Mouse (Mus musculus) kidney, adult 9 months (tissue): ENCODE results near the gene Plin4.
"Not testable (repeated sequence)": the region's sequence is repeated elsewhere in the genome, so short reads cannot be mapped to it uniquely, and the experiment has no call there.

ENCODE experiments used
- DNase-seq: peaks from one replicate; pipeline ENCODE4 v3.0.0; 2022

Gene Plin4

DNA sequence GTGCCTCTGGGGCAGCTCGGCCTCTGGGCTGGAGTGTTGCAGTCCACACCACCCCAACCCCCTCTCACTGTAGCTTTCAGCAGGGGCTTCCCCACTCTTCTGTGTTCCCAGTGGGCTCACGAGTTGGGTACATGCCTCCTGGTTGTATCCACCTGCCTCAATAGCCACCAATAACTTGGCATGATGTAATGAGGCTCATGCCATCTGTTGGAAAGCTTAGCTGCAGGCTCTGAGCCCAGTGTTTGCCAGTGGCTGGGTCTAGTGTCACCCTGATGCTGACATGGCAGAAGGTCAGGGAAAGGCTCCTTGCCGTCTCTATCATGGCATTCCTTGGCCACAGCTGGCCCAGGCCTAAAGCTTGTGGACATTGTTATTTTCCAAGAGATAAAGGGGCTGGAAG is 8.8 kb downstream of the Plin4 start:
- DNase-seq: no peak

DNA sequence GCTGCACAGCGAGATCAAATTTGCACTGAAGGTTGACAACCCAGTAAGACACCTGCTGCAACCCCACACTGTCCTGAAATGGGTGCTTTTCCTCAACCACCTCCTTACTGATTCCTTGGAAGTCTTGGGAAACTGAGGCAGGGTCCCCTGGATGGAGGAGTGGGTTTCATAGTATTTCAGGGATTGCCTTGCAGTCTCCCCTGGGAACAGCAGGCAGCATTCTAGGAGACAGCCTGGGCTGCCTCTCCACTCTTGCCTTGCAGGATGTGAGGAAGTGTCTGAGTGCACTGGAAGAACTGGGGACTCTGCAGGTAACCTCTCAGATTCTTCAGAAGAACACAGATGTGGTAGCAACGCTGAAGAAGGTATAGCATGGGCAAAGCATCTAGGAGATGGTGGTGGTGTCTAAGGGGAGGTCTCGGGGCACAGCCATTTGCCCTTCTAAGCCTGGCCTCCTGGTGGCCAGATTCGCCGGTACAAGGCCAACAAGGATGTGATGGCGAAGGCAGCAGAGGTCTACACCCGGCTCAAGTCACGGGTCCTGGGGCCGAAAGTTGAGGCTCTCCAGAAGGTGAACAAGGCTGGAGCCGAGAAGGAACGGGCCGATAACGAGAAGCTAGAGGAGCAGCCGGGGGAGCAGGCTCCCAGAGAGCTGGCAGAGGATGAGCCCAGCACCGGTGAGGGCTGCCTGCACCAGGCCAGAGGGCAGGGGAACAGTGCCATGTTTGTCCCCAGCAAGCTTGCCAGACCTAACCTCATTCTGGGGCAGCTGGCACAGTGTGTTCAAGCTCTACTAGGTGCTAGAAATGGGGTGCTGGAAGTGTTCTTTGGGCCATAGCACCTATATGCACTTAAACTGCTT is 10.7 kb downstream of the Plin4 start:
- no peak for DNase-seq

DNA sequence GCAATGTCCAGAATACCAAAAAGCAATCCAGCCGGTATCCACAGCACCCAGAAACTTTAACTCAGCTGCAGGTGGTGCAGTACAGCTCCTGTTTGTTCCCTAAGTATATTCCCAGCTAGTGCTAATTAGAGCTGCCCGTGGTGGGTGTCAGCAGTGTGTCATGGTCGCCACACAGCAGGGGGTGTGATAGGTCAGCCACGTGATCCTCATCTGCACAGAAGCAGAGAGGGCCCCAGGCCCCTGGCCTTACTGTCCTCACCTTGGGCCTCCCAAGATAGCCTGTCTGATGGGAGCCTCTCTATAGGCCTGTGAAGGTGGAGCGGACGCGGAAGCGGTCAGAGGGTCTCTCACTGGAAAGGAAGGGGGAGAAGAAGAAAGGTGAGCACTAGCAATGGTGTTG is 11.4 kb downstream of the Plin4 start:
- no peak for DNase-seq

DNA sequence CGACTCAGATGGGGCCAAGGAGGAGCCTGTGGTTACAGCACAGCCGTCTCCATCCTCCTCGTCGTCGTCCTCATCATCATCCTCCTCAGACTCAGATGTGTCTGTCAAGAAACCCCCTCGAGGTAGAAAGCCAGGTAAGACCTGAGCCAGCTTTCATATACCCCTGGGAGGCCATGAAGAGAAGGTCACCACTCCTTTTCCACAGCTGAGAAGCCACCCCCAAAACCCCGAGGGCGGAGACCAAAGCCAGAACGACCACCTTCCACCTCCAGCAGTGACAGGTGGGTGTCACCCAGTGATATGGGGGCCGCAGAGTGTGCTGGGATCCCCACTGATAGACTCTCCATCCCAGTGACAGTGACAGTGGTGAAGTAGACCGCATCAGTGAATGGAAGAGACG is 12.7 kb downstream of the Plin4 start:
- DNase-seq: no peak

- DNase-seq: no peak
Observed at GRCm38 (mm10) chr17:56092794-56093193, 16.8 kb downstream of the Plin4 start.

DNA sequence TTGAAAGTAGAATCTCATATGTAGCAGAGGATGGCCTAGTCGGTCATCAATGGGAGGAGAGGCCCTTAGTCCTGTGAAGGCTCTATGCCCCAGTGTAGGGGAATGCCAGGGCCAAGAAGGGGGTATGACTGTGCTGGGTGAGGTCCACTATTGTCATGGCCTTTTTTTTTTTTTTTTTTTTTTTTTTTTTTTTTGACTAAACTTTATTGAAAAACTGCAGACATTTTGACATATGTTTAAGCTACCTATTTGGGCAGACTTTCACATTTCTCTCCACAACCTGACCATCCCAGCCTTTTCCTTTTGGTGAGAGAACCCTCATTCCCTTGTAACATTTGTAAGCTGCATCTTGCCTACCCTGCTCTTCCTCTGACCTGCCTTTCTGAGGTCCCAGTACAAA is 17.3 kb downstream of the Plin4 start:
- no peak for DNase-seq

DNA sequence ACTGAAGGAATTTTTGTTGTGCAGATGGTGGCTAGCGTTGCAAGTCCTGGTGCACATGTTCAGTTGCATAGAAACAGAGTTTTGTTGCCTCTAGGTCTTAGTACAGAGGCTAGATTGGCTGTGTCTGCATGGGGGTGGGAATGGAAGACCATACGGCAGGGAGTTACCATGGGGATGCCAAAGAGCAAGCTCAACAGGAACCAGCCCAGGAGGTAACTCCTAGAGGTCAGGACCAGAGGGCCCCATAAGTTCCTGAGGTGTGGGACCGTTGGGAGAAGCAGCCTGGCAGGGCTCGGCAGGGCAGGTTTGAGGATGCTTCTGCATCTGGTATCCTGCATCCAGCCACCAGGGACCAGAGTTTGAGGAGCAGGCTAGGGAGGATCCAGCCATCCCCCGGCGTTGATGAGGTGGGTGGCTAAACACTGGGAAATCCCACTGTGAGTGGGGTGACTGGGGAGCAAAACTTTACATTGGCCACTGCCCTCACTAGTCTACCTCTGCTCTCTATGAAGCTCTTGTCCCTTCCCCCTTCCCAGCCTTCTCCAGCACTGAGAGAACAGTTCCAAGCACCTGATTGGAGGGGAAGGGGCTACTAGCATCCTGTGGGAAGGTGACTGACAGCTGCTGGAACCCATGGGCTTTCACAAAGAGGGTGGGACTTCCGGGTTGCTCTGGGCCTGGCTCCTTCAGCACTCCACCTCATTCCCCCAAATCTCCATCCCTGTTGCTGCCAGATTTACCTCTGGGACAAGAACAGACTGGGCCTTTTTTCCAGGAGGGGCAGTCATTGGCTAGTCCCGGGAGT is 28.6 kb downstream of the Plin4 start:
- peak; percentile 30 for DNase-seq

GRCm38 (mm10) chr17:56079921-56080320 is 29.7 kb downstream of the Plin4 start:
- DNase-seq: peak; percentile 45

DNA sequence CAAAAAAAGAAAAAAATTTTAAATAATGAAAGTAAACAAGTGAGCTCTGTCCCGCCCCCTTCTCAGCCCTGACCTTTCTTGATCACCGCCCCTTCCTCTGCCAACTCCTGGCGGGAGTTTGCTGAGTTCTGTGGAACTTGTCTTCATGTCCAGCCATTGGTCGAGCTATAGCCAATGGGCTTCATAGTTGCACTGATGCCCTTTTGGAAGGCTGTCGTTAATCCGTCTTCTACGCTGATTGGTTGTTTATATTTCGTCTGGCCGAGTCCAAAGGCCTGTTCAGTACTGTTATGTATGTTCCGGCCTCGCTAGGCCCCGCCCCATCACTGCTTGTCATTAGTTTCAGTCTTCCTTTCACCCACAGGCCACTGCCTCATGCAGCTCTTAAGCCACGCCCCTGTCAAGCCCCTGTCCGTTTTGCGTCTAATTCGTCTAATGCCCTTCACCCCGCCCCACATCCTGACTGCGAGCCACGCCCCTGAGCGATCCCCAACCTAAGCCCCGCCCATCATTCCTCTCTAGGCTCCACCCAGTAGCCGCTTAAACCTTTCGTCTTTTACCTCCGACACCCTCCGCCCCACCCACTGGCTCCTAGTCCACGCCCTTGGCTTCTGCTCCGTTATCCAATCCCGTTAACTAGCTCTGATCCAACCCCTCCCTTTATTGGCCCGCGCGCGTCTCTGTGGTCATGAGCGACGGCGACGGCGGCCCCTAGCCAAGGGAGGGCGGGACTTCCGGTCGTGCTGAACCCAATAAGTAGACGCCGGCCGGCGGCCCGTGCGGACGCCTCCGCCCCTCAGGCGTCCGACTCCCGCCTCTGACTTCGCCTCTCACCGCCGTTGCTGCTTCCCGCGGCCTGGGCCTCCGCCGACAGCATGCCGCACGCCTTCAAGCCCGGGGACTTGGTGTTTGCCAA is 30.5 kb downstream of the Plin4 start, which contains the start of gene Hdgfl2:
Gene Hdgfl2, plus strand, starts transcription at position 755 of the 916 bp plus-strand sequence.
- peak; percentile 100 for DNase-seq

GRCm38 (mm10) chr17:56078361-56078760 is 31.2 kb downstream of the Plin4 start:
- DNase-seq: peak; percentile 53

GRCm38 (mm10) chr17:56077523-56077922 is 32.1 kb downstream of the Plin4 start:
- DNase-seq: no peak

- peak; percentile 98 for DNase-seq
Observed at GRCm38 (mm10) chr17:56074827-56075208, 34.8 kb downstream of the Plin4 start, which contains the start of gene Ubxn6. TSS of gene Ubxn6 (minus strand) at chr17:56075028.

DNA sequence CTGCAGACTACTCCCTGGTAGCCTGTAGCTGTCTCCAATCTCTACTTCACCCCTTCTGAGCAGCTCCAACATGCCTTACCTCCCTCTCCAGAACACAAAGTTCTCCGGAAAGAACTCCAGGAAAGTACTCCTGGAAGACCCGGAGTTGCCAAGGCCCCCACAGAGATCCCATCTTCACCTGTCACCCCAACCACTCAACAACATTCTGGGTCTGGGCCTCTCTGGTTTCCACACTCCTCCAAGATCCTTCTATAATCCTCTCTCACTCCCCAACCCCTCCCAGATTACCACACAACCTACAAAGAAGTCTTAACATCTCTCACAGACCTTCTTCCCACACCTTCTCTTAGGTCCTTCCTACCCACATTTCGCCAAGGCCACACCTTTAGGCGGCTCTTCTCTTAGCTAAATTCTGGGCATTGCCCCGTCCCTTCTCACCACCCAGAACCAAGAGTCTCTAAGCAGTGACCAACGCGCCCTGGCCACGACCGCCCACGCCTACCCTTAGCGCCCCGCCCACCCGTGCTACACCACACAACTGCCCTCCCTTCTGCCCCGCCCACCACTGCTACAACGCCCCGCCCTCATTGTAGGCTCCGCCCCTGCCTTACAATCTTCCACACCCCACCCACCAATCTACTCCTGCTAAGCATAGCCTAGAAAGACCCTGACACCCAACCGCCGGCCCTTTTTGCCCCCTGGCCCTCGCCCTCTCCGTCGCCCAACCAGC is 35.3 kb downstream of the Plin4 start:
- peak; percentile 90 for DNase-seq

DNA sequence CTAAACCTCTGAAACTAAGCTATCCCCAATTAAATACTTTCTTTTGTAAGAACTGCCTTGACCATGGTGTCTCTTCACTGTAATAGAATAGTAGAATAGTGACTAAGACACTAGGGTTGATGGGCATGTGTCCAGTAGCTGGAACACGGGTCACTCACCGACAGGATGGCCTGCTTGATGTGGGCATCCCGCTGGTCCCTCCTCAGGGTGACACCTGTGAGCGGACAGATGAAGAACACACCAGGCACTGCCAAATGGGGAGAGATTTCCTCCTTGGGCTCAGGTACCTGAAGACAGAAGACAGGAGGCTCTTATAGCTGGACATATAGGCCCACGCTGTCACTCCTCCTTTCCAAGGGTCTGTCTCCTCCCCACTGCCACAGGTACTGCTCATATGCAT is 37.4 kb downstream of the Plin4 start:
- no peak for DNase-seq

DNA sequence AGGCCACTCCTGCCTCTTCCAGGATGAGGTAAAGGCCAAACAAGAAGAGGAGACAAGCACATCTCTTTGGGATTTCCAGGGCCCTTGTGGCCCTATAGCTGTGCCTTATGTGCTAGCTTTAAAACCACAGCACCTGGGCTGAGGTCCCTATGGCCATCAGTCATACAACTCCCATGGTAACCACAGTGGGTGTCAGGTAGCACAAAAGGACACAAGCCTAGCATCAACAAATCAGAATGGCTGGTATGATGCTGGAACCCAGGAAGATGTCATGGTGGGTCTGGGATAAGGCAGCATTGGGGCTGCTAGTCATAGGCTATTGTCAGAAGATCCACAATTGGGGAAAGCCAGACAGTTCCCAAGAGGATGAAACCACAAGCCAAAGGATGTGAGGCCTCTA is 38.5 kb downstream of the Plin4 start:
- DNase-seq: no peak

GRCm38 (mm10) chr17:56069066-56069465 is 40.5 kb downstream of the Plin4 start:
- no peak for DNase-seq

DNA sequence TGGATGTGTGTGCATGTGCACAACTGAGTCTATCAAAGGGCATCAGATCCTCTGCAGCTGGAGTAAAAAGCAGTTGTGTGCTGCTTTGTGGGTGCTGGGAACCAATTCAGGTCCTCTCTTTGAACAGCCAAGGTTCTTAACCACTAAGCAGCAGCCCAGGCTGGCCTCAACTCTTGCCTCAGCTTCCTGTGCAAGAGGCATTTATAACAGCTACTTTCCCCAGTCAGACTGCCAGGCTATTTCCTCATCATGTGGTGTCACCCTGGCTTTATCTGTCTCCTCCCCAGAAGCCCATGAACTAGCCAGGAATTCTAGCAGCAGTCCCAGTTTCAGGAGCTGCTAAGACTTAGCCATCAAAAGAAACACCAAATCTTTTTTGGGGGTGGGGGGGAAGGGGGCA is 43.2 kb downstream of the Plin4 start:
- DNase-seq: no peak

GRCm38 (mm10) chr17:56065715-56066114 is 43.9 kb downstream of the Plin4 start:
- DNase-seq: not testable (repeated sequence)

DNA sequence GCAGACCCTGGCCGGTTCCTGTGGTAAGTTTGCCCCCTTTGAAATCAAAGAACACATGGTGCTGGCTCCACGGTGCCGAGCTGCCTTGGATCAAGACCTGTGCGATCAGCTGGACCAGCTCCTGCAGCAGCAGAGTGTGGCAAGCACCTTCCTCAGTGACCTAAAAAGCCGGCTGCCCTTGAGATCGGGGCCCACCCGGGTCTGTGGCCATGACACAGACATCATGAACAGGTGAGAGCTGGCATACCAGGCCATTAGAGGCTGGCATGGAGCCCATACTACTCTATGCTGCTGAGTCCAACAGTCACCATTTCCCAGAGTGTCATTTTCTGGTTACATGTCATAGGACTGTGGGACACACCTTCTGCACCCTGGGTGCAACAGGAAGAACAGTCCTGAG is 47.5 kb downstream of the Plin4 start:
- DNase-seq: no peak

DNA sequence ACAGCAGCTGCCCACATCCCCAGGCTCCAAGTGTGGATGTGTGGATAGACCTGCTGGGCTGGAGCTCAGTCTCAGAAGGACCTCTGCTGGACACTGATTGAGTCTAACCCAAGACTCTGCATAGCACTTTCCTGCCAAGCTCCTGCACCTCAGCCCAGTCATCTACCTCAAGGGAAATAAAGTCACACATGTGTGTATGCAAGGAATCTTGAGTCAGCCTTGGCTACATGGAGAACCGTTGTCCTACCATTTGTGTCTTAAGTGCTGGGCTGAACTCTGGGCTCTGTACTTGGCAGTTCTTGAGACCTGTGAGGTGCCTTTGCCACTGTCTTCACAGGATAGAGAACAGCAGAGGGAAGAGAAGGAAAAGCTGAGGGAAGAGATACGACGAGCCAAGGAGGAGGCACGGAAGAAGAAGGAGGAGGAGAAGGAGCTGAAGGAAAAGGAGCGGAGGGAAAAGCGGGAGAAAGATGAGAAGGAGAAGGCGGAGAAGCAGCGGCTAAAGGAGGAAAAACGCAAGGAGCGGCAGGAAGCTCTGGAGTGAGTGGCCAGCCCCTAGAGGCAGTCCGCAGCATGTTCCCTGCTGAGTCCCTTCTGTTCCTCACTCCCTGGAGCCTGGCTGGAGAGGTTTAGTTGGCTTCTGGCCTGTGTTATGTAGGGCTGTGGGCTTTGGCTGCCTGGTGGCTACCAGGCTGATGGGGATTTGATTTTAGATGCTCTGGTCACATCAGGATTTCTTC is 52.1 kb downstream of the Plin4 start:
- DNase-seq: no peak

DNA sequence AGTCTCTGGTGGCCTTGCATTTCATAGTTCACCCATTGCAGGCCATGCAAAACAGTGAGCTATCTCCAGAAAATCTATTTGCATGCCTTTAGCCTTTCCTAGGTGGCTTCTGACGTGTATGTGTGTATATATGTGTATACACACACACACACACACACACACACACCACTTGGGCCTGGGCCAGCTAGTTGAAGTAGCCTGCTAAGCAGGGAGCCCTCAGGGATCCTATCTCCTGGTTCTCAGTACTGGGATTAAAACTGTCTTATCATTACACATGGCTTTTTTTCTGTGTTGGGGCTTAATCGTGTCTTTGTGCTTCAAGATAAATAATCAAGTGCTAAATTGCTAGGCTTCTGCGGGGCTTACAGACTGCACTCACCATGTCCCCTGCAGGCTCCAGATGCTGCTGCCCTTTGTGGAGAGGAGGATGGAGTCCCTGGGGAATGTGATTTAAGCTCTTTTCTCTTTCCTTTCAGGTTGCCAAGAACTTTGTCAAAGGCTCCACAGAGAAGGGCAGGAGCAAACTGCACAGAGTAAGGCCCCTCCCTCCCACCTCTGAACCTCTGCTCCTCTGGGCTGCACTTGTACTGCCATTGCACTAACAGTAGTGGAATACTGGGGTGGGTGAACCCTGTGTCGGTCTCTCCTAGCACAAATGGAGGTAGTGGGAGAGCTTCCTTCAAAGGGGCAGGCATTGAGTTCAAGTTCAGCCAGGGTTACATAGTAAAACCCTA is 53.5 kb downstream of the Plin4 start:
- DNase-seq: no peak
